Mouse (Mus musculus): ENCODE measurements around the gene Cd200.
"Not testable (repeated sequence)": the region's sequence is repeated elsewhere in the genome, so short reads cannot be mapped to it uniquely, and the experiment has no call there.

Gene Cd200

GRCm38 (mm10) chr16:45378147-45378943 is 30.5 kb downstream of the Cd200 start:
- DNase-seq (ENCODE audit: low read depth, low spot score): no peak

- no peak for DNase-seq (ENCODE audit: low read depth, low spot score)
Measured at GRCm38 (mm10) chr16:45377332-45377731, 31.5 kb downstream of the Cd200 start.

- DNase-seq (ENCODE audit: low read depth, low spot score): no peak
Measured at GRCm38 (mm10) chr16:45376812-45377211, 32.0 kb downstream of the Cd200 start.

- DNase-seq (ENCODE audit: low read depth, low spot score): no peak
Measured at GRCm38 (mm10) chr16:45376294-45376693, 32.6 kb downstream of the Cd200 start.

- DNase-seq (ENCODE audit: low read depth, low spot score): no peak
Measured at GRCm38 (mm10) chr16:45375506-45376225, 33.2 kb downstream of the Cd200 start.

GRCm38 (mm10) chr16:45374074-45374473 is 34.8 kb downstream of the Cd200 start:
- DNase-seq (ENCODE audit: low read depth, low spot score): no peak

GRCm38 (mm10) chr16:45371076-45371475 is 37.8 kb downstream of the Cd200 start:
- no peak for DNase-seq (ENCODE audit: low read depth, low spot score)

- DNase-seq (ENCODE audit: low read depth, low spot score): no peak
Measured at GRCm38 (mm10) chr16:45369285-45369965, 39.4 kb downstream of the Cd200 start.

- DNase-seq (ENCODE audit: low read depth, low spot score): no peak
Measured at GRCm38 (mm10) chr16:45366111-45366510, 42.7 kb downstream of the Cd200 start.

- DNase-seq (ENCODE audit: low read depth, low spot score): no peak
Measured at GRCm38 (mm10) chr16:45365353-45365752, 43.5 kb downstream of the Cd200 start.

- DNase-seq (ENCODE audit: low read depth, low spot score): no peak
Measured at GRCm38 (mm10) chr16:45364627-45365026, 44.2 kb downstream of the Cd200 start.

- no peak for DNase-seq (ENCODE audit: low read depth, low spot score)
Measured at GRCm38 (mm10) chr16:45363480-45364045, 45.3 kb downstream of the Cd200 start.

- DNase-seq (ENCODE audit: low read depth, low spot score): no peak
Measured at GRCm38 (mm10) chr16:45361450-45361849, 47.4 kb downstream of the Cd200 start.

GRCm38 (mm10) chr16:45358441-45358840 is 50.4 kb downstream of the Cd200 start:
- not testable (repeated sequence) for DNase-seq (ENCODE audit: low read depth, low spot score)

- no peak for DNase-seq (ENCODE audit: low read depth, low spot score)
Measured at GRCm38 (mm10) chr16:45357134-45357533, 51.7 kb downstream of the Cd200 start.

GRCm38 (mm10) chr16:45352875-45353274 is 56.0 kb downstream of the Cd200 start:
- no peak for DNase-seq (ENCODE audit: low read depth, low spot score)

- DNase-seq (ENCODE audit: low read depth, low spot score): no peak
Measured at GRCm38 (mm10) chr16:45350767-45351166, 58.1 kb downstream of the Cd200 start.

- DNase-seq (ENCODE audit: low read depth, low spot score): no peak
Measured at GRCm38 (mm10) chr16:45349523-45350298, 59.1 kb downstream of the Cd200 start.

- DNase-seq (ENCODE audit: low read depth, low spot score): not testable (repeated sequence)
Measured at GRCm38 (mm10) chr16:45348238-45348637, 60.6 kb downstream of the Cd200 start.

- no peak for DNase-seq (ENCODE audit: low read depth, low spot score)
Measured at GRCm38 (mm10) chr16:45346930-45347387, 61.9 kb downstream of the Cd200 start.

GRCm38 (mm10) chr16:45346367-45346766 is 62.5 kb downstream of the Cd200 start:
- no peak for DNase-seq (ENCODE audit: low read depth, low spot score)
